Mouse (Mus musculus) cerebellum, adult 8-10 months (tissue): ENCODE results near the gene Gapvd1.

Source experiments
- DNase-seq: peaks from one replicate; pipeline ENCODE4 v3.0.0; 2022

The Gapvd1 gene

DNA sequence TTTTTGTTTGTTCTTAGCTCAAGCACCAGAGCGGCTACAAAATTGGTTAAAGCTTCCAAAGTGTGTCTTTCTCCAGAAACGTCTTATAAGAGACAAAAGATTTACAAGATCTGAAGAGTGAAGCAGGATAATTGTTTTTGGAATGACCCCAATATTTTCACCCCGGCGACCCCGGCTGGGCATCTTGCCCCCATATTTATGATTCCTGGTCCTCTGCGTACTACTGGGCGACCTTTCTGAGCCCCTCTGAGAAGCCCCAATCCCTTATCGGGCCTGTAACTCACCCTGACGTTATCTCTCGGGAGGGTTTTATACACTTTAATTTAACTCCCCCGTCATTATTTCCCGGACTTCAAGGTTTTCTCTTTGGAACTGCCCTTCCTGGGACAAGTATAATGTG, 123.0 kb downstream of the Gapvd1 start:
- no peak for DNase-seq

DNA sequence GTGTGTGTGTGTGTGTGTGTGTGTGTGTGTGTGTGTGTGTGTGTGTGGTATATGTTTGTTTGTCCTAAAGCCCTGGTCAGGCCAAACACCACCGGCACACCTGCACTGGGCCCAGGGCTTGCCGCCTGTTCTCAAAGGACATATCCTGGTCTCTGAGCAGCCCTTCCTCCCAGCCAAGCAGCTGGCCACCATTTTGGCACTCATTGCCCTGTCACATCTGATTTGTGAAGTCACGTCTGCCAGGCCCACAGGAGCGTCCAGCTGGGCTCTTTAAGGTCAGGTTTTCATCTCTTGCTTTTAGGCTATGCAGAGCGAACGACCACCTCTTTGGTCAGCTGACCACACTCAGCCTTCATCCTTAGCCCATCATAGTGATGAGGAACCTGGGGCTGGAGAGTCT, 124.6 kb downstream of the Gapvd1 start:
- no peak for DNase-seq

- DNase-seq, result no peak
Observed at GRCm38 (mm10) chr2:34629758-34630157, 125.3 kb downstream of the Gapvd1 start.

DNA sequence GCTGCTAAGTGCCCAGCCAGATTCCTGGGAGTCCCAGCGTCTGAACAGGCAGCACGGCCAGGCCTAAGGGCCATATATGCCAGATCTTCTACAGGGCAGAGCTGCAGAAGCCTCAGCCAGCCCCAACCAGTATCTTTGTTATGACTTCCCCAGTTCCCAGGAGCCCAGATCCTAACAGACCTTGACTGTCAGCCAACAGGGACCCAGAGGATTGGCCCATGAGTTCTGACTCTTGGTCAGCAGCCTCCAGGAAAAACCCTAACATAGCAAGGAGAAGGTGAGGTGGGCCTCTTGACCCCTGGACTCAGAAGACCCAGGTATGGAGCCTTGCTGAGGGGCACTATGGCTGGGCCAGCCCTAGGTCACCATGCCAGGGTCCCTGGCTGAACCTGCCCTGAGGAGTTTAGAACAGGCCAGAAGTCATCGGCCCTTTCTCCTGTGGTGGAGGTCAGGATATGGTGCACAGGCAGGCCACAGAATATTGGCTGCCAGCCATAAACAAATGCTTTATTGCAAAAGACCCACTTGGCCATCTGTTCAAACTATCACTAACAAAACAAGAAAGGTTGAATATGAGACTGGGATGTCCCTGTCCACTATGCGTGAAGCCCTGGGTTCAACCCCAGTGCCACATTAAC, 126.0 kb downstream of the Gapvd1 start:
- DNase-seq, result no peak

GRCm38 (mm10) chr2:34627328-34628226, 127.5 kb downstream of the Gapvd1 start:
- no peak for DNase-seq
